Mouse (Mus musculus) ZHBTc4 (cell line): ENCODE measurements at regions not wholly inside any gene's neighbourhood (a gene's known extent, or its start where the extent isn't known, plus 50 kb on each side); places are given as distances from the start of the nearest gene placed in this dataset.

Source experiments
- DNase-seq: peaks from one replicate; pipeline ENCODE4 v3.0.0-alpha.2; 2011; ENCODE audit warnings: low read depth, low spot score

- no peak for DNase-seq
Measured at GRCm38 (mm10) chr5:64401737-64402136, 245.6 kb downstream of the Tbc1d1 start.

DNA sequence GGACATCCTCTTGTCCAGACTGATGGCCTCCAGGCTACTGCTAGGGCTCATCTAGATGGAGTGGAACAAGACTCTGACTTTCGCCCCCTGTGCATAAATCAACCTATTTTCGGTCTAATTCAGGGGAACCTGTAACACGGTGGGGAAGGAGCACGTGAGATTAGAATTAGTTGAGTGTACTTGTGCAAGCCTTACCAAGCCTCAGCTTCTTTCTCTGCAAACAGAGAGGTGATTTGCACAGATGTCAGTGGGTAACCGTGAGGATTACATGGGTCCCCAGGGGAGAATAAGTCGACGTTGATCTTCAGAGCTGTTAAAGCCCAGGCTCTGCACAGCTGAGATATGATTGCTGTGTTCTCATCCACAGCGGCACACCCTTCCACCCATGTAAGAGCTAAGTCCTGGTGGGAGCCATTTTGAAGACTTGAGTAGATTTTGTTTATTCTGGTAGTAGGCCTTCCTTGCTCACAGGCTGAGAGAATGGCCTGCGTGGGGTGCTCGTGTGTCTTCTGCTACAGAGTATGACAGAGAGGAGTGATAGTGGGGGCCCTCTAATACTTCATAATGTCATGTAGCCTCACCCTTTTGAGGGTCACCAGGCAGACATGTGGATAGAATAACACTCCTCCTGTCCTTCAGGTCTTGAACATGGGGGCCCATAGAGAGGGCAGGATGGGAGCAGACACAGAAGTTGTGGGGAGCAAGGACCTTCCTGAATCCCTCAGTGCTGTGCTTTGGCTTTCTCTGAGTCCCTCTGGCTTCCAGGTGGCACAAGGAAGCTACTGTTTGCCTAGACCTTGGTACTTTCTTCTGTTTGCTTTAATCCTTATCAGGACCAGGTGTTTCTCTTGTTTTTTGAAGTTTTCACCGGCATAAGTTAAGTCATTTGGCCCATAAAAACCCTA is 247.2 kb downstream of the Tbc1d1 start:
- no peak for DNase-seq

DNA sequence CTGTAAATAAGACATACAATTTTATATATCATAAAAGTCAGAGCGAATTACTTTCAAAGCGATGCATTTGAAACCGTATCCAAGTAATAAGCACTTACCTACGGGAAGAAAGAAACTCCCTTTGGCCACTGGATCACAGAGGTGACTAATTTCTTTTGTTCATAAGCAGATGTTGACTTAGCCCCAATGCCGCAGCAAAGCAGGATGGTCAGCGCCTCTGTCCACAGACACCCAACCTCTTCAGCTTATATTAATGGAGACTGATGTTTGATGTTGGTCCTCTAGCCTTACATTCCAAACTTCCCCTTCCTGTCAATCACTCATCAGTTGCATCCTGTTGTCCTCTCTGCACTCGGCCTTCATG is 247.9 kb downstream of the Tbc1d1 start:
- no peak for DNase-seq

- DNase-seq, result no peak
Measured at GRCm38 (mm10) chr5:64404512-64404911, 248.4 kb downstream of the Tbc1d1 start.

GRCm38 (mm10) chr5:64408938-64409337 is 252.8 kb downstream of the Tbc1d1 start:
- DNase-seq, result peak; percentile 48

GRCm38 (mm10) chr5:64410621-64411020 is 254.5 kb downstream of the Tbc1d1 start:
- no peak for DNase-seq

- DNase-seq, result no peak
Measured at GRCm38 (mm10) chr5:64414519-64414918, 258.4 kb downstream of the Tbc1d1 start.

GRCm38 (mm10) chr5:64419395-64419794 is 263.3 kb downstream of the Tbc1d1 start:
- no peak for DNase-seq

DNA sequence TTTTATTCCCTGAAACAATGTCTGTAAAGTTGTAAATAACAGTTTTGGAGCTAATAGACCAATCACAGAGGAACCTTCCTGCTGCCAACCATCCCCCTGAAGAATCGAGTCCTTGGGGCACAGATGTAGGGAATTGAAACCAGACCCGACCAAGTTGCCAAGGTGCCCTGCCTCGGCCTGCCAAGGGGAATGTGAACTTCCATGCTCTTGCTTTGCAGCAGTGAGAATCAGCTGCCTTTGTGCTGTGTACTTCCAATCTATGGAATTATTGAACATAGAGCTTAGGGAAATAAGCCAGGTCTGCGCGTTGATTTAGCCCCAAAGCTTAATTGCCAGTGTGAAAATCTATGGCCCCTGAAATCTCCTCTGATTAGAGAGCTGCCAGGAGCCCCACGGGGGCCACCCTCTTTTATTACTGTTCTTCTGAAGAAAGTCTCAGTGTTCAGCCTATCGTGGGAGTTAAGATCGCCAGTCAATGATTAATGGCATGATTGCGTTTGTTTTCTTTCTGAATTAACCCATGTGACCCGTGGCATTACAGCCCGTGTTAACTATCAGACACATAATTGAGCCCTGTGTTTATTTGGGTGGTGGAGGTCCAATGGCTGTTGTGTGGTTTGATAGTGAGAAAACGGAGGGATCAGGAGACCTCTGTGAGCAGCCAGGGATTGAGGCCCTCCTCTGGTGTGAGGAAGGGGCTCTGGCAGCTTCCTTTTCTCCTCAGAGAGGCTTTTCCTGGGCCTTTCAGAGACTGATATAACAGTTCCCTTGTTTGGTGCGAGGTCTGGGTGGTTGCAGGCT is 266.9 kb downstream of the Tbc1d1 start:
- no peak for DNase-seq

- DNase-seq, result no peak
Measured at GRCm38 (mm10) chr5:64428822-64429221, 272.7 kb downstream of the Tbc1d1 start.

- DNase-seq, result peak; percentile 87
Measured at GRCm38 (mm10) chr5:64430501-64430900, 274.4 kb downstream of the Tbc1d1 start.

DNA sequence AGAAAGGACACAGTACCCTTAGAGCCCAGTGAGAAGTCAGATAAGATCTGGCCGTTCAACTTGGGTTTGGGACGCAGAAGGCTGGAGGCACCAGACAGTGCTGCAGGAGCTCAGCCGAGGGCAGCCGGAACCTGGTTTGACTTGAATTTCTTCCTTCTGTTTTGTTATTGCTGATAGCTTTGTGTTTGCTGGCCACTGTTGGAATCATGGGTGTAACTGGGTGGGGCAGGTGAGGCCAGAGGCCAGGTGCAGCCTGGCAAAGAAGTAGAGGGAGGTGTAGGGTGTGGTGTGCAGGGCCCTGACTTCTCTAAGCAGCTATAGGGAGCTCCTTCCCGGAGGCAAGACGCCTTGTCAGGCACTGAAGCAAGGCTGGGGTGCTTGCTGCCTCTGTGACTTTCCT is 275.5 kb downstream of the Tbc1d1 start:
- DNase-seq, result peak; percentile 74

DNA sequence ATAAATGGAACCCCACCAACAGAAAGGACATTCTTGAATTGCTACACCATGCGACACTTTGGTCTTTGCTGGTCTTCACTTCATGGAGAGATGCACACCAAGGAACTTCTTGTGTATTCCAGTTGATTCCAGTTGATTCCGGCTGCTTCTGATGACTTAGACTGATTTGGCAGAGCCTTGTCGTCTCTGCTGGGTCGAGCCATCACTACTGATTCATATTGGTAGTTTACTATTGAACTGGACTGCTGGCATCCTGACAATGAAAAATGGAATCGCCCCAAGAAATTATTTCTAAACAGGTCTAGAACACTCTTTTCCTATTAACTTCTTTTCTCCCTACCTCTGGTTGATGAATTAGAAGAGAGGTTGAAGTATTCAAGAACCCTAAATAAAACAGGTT is 277.7 kb downstream of the Tbc1d1 start:
- DNase-seq, result no peak

GRCm38 (mm10) chr5:64435491-64435890 is 279.4 kb downstream of the Tbc1d1 start:
- DNase-seq, result peak; percentile 35

- DNase-seq, result no peak
Measured at GRCm38 (mm10) chr5:64435958-64436357, 279.9 kb downstream of the Tbc1d1 start.

GRCm38 (mm10) chr5:64437720-64438119 is 281.6 kb downstream of the Tbc1d1 start:
- DNase-seq, result no peak

DNA sequence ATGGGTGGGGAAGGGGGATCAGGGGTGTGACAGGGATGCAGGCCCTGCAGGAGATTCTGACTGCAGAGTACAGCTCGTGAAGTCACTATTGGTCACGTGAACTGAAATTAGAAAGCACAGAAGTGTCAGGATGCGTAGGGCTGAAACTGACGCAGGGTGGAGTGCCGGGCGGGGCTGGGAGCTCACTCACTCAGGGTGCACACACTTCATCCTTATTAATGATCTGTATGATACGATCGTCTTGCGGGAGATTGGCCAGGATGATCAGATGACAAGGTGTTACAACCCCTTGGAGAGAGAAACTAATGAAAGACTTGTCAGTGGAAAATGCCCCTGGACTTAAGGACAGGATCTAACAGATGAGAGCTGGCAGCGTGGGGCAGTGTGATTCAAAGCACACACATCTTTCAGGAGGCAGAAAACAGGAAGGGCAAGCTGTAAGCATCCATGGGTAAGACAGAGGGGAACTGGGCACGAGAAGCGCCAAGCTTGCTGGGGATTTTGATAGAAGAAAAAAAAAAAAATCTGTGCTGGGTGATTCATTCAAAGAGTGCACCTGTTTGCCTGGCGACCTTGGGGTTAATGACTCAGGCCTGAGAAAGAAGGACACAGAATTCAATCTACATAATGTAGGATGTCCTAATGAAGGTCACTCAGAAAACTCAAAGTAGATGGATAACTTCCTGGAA is 282.5 kb downstream of the Tbc1d1 start:
- DNase-seq, result peak; percentile 14

DNA sequence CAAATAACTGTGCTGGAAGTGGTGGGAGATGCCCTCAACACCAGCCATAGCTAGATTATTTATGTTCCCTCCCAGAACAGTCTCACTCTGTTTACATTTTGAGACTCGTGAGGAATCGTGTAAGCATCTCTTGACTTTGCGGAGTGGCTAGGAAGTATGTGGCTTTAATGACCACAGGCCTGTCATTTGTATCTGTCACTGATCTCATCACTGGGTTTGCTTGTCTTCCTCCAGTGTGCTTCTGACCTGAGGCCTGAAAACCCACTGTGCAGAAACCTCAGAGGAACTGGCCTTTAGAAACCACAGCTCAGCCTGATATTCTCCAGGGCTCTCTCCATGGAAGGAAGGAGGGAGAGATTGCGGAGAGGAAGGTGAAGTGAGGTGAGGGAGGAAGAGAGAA is 291.7 kb downstream of the Tbc1d1 start:
- DNase-seq, result no peak

DNA sequence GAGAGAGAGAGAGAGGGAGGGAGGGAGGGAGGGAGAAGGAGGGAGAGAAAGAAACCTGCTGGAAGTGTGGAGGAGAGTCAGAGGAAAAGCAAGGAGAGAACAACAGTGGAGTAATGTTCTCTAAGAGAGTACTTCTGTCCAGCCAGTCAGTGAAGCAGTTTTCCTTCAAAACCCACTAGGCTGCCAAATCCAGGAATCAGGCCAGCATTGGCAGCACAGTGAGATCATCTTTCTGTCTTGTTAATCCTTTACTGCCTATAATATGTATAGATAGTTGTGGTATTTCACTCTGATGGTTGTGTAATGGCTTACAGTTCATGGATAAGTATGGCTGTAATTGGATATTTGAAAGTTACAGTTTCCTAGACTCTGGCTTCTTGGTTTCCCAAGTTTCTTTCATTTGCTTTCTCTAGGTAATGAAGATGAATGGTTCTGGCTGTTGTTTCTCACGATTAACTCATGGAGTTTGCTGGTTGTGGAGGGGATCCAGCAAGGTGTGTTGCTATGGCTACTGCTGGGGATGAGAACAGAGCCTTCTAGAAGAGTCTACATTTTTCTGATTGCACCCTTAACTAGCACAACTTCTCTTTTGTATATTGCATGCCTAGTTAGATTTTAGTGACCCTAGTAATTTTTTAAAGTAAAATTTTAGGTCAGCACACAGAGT is 296.7 kb downstream of the Tbc1d1 start:
- DNase-seq, result no peak

DNA sequence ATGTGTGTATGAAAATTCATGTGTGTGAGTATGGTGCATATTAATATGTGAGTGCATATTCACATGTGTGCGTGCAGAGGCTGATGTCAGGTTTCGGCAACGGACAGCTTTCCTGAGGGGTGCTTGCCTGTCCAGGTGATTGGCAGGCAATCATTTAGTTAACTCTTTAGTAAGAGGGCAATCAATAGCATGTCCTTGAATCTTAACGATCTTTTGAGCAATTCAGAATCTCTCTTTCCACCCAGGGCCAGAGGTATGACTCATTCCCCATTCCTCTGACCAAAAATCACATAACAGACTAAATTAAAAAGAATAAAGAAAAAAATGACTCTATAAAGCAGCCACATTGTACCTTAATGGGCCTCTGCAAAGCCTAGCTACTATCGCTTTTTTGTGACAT is 303.7 kb downstream of the Tbc1d1 start:
- no peak for DNase-seq

DNA sequence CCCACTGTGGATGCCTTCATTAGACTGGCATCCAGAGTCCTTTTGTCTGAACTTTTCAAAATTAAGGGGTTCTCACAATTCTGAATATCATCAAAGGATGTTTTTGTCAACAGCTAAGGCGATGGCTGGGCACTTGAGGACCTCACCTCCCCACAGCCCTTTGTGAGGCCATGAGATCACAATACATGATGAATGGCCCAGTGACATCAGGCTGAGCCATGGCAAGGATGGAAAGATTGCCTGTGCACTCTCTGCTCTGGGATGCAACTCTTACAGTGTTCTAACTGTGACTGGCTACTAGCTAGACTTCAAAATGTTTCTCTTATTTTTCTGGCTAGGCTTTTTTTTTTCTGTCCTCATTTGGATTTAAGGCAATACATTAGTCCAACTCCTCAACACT is 304.8 kb downstream of the Tbc1d1 start:
- no peak for DNase-seq

- no peak for DNase-seq
Measured at GRCm38 (mm10) chr5:64461592-64461991, 305.5 kb downstream of the Tbc1d1 start.
